Mouse (Mus musculus) brain, embryonic 14.5 days (tissue): ENCODE data around the gene Fanca.
"Not testable (repeated sequence)": the region's sequence is repeated elsewhere in the genome, so short reads cannot be mapped to it uniquely, and the experiment has no call there.

Source experiments
- CTCF ChIP-seq: fragments of 200-500 bp; IDR thresholded peaks from 2 replicates; pipeline ENCODE4 v1.5.1; 2012; ENCODE audit warnings: inconsistent platforms, mild to moderate bottlenecking, moderate library complexity, borderline replicate concordance; ENCODE audit not compliant: insufficient read depth, insufficient read length; ENCODE audit errors: extremely low read depth
- POLR2A ChIP-seq: fragments of 200-500 bp; IDR thresholded peaks from 2 replicates; pipeline ENCODE4 v1.6.1; 2012; ENCODE audit warnings: mild to moderate bottlenecking, inconsistent platforms, borderline replicate concordance; ENCODE audit not compliant: poor library complexity, insufficient read depth, insufficient read length, severe bottlenecking; ENCODE audit errors: extremely low read depth

DNA sequence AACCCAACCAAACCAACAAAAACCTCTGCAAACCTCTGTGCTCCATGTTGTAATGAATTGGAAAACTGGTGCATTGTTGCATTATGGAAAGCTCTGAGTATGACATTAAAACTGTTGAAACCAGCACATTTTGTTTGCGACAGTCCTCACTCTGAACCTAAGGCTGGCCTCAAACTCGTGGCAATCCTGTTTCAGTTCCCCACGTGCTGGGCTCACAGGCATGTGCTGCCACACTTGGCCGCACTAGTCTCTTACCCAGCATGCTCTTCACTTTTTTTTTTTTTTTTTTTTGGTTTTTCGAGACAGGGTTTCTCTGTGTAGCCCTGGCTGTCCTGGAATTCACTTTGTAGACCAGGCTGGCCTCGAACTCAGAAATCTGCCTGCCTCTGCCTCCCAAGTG, 35.4 kb downstream of the Fanca start:
- TF ChIP-seq CTCF, POLR2A: not testable (repeated sequence)
